Mouse (Mus musculus) G1E (cell line): ENCODE data around the gene Itga5. TPM values are rescaled to one million over a fixed set of nuclear protein-coding genes. Genes with fewer than 3 reads are reported as not detected.

Experiments used
- ATAC-seq: 2 replicates; pipeline ENCODE4 v1.8.0; 2016; ENCODE audit warnings: mild to moderate bottlenecking; ENCODE audit not compliant: insufficient number of reproducible peaks, poor library complexity, low FRiP score, severe bottlenecking; ENCODE audit errors: extremely low read depth
- DNase-seq: peaks from one replicate; pipeline ENCODE4 v3.0.0; 2012; ENCODE audit warnings: low spot score
- H3K27me3 ChIP-seq: 2 replicates; pipeline ENCODE4 v1.6.1; 2012; ENCODE audit warnings: mild to moderate bottlenecking, low read length, inconsistent platforms; ENCODE audit not compliant: insufficient read depth
- H3K36me3 ChIP-seq: replicated peaks from 2 replicates; pipeline ENCODE3; 2012; ENCODE audit warnings: mild to moderate bottlenecking, inconsistent platforms
- H3K4me1 ChIP-seq: 2 replicates; pipeline ENCODE4 v1.6.1; 2012; ENCODE audit warnings: low read depth, low read length, inconsistent platforms, mixed read lengths; ENCODE audit not compliant: insufficient read depth
- H3K4me3 ChIP-seq: 2 replicates; pipeline ENCODE4 v1.5.1; 2012; ENCODE audit warnings: low read depth, mild to moderate bottlenecking, inconsistent platforms, low read length, moderate library complexity, mixed read lengths
- H3K9me3 ChIP-seq: replicated peaks from 2 replicates; pipeline ENCODE4 v1.6.1; 2012; ENCODE audit warnings: inconsistent platforms
- CTCF ChIP-seq: IDR thresholded peaks from 2 replicates; pipeline ENCODE4 v1.5.1; 2012; ENCODE audit warnings: low read depth, low read length, inconsistent platforms, mixed read lengths
- GATA1 ChIP-seq: IDR thresholded peaks from 2 replicates; pipeline ENCODE4 v1.6.1; 2012; ENCODE audit warnings: borderline replicate concordance, low read length, inconsistent platforms, mixed read lengths
- GATA2 ChIP-seq: IDR thresholded peaks from 2 replicates; pipeline ENCODE4 v1.6.1; 2012; ENCODE audit warnings: low read depth, low read length, inconsistent platforms, borderline replicate concordance
- POLR2AphosphoS5 ChIP-seq: IDR thresholded peaks from 2 replicates; pipeline ENCODE4 v1.6.1; 2012; ENCODE audit warnings: low read depth, low read length, inconsistent platforms; ENCODE audit not compliant: insufficient replicate concordance
- TAL1 ChIP-seq: conservative IDR thresholded peaks from 2 replicates; pipeline ENCODE4 v1.6.1; 2012; ENCODE audit warnings: low read depth, low read length, inconsistent platforms, mixed read lengths
- polyA plus RNA-seq: library from polyadenylated mRNA; stranded (reverse); fragments of >175 nt; gene quantifications from 2 replicates; pipeline ENCODE4 v1.2.3, GENCODE M21; 2012
- total RNA-seq, 2 experiments: library from RNA; stranded (forward) in 1 of 2; stranded (reverse) in 1 of 2; fragments of 200-1000 nt in 1 of 2; fragments of >200 nt in 1 of 2; fragmentation: Nextera tagmentation in 1 of 2; gene quantifications; 2 replicates each; pipeline ENCODE4 v1.2.3; 2014 to 2017

Gene Itga5
- total and polyA plus RNA-seq, 3 experiments = 0.11 to 0.62 TPM; not detected in 1

DNA sequence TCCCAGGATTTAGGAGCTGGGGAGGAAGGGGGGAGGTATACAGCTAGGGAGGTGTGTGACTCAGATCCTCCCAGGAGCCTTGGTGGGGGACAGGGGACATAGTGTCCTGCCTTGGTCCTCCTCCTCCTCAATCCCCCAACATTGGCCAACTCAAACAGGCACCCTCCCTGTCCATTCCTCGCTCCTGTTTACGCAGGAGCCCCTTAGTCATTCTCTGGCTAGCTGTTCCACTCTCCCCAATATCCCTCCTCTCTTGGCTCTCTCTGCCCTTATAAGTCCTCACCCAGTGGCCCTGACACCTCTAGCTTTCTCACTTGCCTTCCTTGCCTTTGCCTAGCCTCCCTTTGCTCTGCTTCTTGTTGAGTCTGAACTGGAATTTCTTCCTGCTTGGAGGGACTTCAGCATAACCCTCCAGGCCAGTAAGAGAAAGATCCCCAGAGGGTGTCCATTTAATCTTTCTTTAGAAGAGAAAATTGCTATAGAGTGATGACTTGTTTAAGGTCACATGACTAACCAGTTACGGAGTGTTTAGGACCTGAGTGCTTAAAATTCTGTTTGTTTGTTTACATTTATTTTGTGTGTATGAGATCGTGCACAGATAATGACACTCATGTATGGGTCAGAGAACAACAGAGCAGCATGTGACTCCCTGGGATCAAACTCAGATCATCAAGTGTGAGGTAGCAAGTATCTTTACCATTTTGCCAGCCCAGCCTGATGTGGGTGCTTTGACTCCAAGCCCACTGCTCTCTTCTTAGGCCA is 1.8 kb upstream of the Itga5 start:
- no peaks in the 10 kb centered on the region for H3K4me1 ChIP-seq
- H3K4me3 ChIP-seq = no peak overlapping the region
- peaks cover 8% of the 10 kb centered on the region for H3K36me3 ChIP-seq
- no peaks in the 10 kb centered on the region for H3K9me3 ChIP-seq
- DNase-seq (no peak), ATAC-seq (no peak)
- TF ChIP-seq GATA1 = no peak
- TF ChIP-seq TAL1 = no peak
- no peak for TF ChIP-seq CTCF
- TF ChIP-seq POLR2AphosphoS5 = no peak
- TF ChIP-seq GATA2 = no peak
- peaks cover 55% of the 10 kb centered on the region for H3K27me3 ChIP-seq

DNA sequence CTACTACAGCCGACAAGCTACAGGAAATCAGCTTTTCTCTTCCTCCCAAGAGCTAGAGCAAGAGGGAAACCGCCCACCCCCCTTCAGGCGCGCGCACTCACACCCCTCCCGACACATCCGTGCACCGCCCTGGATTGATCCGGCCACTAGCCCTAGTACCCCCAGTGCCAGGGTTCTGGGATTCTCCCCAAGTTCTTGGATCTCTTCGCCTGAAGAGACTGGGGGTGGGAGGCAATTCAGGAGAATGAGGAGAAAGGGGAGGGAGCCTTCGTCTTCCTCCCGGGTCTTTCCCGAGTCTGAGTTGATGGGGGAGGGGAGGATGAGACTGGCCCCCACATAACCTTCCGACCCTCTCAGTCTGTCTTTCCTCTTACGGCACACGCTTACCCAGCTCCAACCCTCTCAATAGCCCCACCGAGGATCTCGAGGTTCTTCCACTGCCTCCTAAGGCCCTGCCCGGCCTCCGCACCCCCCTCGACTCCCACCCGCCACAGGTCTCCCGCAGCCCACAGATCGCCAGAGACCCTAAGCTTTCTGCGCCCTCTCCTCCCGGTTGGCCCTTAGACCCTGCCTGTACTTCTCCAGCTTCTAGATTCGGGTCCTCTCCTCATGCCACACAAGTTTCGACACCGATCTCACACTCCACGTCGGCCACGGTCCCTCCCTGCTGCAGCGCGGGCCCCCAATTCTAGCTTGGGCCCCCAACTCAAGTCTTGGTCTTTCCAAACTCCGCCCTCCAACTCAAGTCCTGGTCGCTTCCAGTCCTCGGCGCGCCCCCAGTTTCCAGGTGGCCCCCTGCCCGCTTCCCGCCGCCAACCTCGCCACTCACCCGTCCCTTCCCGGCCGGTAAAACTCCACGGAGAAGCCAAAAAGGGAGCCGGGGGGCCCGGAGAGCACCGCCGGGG is 840 bp downstream of the Itga5 start:
- no peaks in the 10 kb centered on the region for H3K4me1 ChIP-seq
- H3K9me3 ChIP-seq = no peaks in the 10 kb centered on the region
- H3K36me3 ChIP-seq = peaks cover 18% of the 10 kb centered on the region
- peaks cover 55% of the 10 kb centered on the region for H3K27me3 ChIP-seq
- peak overlapping the region; percentile 67 for H3K4me3 ChIP-seq
- ATAC-seq = no peak
- DNase-seq = peak; percentile 31
- TF ChIP-seq POLR2AphosphoS5 (no peak), GATA1 (no peak), GATA2 (no peak), TAL1 (no peak), CTCF (no peak)

DNA sequence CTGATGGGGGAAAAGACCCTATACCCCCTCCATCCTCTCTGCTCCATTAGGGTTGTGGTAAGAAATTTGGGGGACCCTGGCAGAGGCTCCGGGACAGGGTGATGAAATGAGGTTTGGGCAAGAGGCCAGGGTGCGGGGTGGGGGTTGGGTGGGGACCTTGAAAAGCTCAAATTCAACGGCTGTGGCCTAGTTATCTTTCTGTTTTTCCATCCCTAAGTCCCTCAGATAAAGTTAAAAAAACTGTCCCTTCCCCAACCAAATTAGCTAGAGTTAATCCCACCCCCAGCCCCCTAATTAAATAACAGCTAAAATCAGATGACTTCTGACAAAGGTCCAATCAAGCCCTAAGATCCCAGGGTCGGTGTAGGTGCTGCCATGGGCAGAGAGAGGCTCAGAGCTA is 1.8 kb downstream of the Itga5 start:
- TF ChIP-seq GATA1 = no peak
- TF ChIP-seq CTCF = no peak
- no peak for TF ChIP-seq TAL1
- TF ChIP-seq POLR2AphosphoS5 = no peak
- no peak for TF ChIP-seq GATA2
- peaks cover 53% of the 10 kb centered on the region for H3K27me3 ChIP-seq
- no peaks in the 10 kb centered on the region for H3K9me3 ChIP-seq
- DNase-seq (no peak), ATAC-seq (no peak)
- peaks cover 26% of the 10 kb centered on the region for H3K36me3 ChIP-seq
- no peaks in the 10 kb centered on the region for H3K4me1 ChIP-seq
- H3K4me3 ChIP-seq = peak overlapping the region; percentile 1; the same call in 1 of the 2 replicates

DNA sequence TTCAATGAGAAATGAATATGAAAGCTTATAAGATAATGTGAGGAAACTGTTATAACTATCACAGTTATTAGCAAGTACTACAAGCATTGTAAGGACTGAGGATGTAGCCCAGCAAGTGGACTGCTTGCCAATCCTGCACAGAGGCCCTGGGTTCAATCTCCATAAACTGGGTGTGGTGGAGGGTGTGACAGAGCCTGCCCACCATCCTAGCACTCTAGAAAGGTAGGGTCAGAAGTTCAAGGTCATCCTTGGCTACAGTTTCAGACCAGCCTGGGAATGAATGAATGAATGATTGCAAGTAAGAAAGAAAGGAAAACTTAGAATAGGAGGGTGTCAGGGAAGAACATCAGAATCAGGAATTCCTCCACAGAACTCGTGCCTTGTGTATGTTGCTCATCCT is 2.8 kb downstream of the Itga5 start:
- Histone ChIP-seq H3K4me1 (peaks cover 7% of the 10 kb centered on the region; the same call in 1 of the 2 replicates), H3K9me3 (no peaks in the 10 kb centered on the region), H3K4me3 (no peak overlapping the region), H3K27me3 (peaks cover 48% of the 10 kb centered on the region), H3K36me3 (peaks cover 35% of the 10 kb centered on the region)
- TF ChIP-seq GATA1 (no peak), CTCF (no peak), TAL1 (no peak), GATA2 (no peak), POLR2AphosphoS5 (no peak)
- DNase-seq (no peak), ATAC-seq (no peak)

DNA sequence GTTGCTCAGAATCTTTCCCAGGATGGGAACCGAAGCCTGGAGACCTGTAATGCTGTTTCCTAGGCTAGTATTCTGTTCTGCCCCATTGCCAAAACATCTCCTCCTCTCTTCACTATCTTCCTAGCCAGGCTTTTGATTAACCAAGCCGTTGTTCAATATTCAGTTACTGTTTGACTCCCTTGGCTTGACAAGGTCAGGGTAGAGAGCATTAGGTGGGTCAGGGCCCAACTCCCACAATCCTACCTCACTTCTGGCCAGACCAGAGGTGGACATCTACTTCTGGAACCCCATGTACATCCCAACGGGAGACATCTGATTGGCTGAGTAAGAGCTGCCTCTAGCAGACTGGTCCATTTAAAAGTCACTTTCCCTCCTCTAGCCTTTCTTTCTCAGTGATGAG is 3.6 kb downstream of the Itga5 start:
- no peak for TF ChIP-seq POLR2AphosphoS5
- no peak for TF ChIP-seq TAL1
- TF ChIP-seq GATA2 = no peak
- no peak for TF ChIP-seq GATA1
- no peak for TF ChIP-seq CTCF
- DNase-seq = no peak

DNA sequence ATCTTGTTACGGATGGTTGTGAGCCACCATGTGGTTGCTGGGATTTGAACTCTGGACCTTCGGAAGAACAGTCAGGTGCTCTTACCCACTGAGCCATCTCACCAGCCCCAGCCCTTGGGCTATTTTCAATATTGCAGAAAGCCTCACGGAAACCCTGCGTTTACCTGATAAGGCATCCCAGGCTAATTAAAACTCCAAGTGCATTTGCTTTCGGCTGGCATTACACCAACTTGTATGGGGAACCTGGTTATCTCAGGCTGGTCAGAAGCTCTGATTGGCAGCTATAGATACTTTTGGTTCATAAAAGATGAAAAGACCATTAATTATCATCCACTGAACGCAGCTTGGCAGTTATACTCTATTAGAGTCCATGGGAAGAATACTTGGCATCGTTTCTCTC is 4.2 kb downstream of the Itga5 start:
- Histone ChIP-seq H3K36me3 (peaks cover 49% of the 10 kb centered on the region), H3K4me1 (peaks cover 9% of the 10 kb centered on the region; the same call in 1 of the 2 replicates), H3K4me3 (no peak overlapping the region), H3K9me3 (no peaks in the 10 kb centered on the region), H3K27me3 (peaks cover 42% of the 10 kb centered on the region)
- TF ChIP-seq TAL1 (no peak), CTCF (no peak), GATA1 (no peak), GATA2 (no peak), POLR2AphosphoS5 (no peak)
- DNase-seq (no peak), ATAC-seq (no peak)

More for the DNA sequence above, 3.6 kb downstream of the Itga5 start:
- Histone ChIP-seq H3K4me3 (no peak overlapping the region), H3K9me3 (no peaks in the 10 kb centered on the region), H3K27me3 (peaks cover 44% of the 10 kb centered on the region), H3K36me3 (peaks cover 43% of the 10 kb centered on the region), H3K4me1 (peaks cover 7% of the 10 kb centered on the region; the same call in 1 of the 2 replicates)
- ATAC-seq = no peak
